Mouse (Mus musculus) heart, adult 2 months (tissue): ENCODE data around the gene Cdc26. TPM values are rescaled to one million over a fixed set of nuclear protein-coding genes. Genes with fewer than 3 reads are reported as not detected.

Experiments
- DNase-seq, 2 experiments: peaks; one replicate each; pipeline ENCODE4 v3.0.0; 2021
- H3K27ac ChIP-seq: fragments of 200-600 bp; 2 replicates; pipeline ENCODE4 v1.8.1; 2022
- H3K27me3 ChIP-seq: fragments of 200-500 bp; 2 replicates; pipeline ENCODE4 v1.6.1; 2012; ENCODE audit warnings: mild to moderate bottlenecking, low read length, inconsistent platforms, mixed read lengths; ENCODE audit not compliant: control insufficient read depth, insufficient read depth
- H3K36me3 ChIP-seq: fragments of 200-500 bp; 2 replicates; pipeline ENCODE4 v1.6.1; 2012; ENCODE audit warnings: low read length, inconsistent platforms; ENCODE audit not compliant: control insufficient read depth, insufficient read depth
- H3K4me1 ChIP-seq: fragments of 200-500 bp; 2 replicates; pipeline ENCODE4 v1.6.1; 2011; ENCODE audit warnings: low read length; ENCODE audit not compliant: control insufficient read depth, insufficient read depth
- H3K4me3 ChIP-seq: fragments of 200-600 bp; 2 replicates; pipeline ENCODE4 v1.8.1; 2022
- H3K79me2 ChIP-seq: fragments of 200-500 bp; replicated peaks from 2 replicates; pipeline ENCODE4 v1.6.1; 2012; ENCODE audit warnings: mild to moderate bottlenecking, inconsistent platforms, low read length, moderate library complexity, mixed read lengths; ENCODE audit not compliant: control insufficient read depth, insufficient read depth
- H3K9ac ChIP-seq: fragments of 200-500 bp; 2 replicates; pipeline ENCODE4 v1.6.1; 2012; ENCODE audit warnings: low read depth, mild to moderate bottlenecking, control low read depth, inconsistent platforms, low read length, mixed read lengths
- CTCF ChIP-seq: fragments of 200-600 bp; IDR thresholded peaks from 2 replicates; pipeline ENCODE4 v1.8.1; 2022; ENCODE audit warnings: antibody characterized with exemption, mild to moderate bottlenecking, moderate library complexity
- EP300 ChIP-seq: fragments of 200-500 bp; IDR thresholded peaks from 2 replicates; pipeline ENCODE4 v1.6.1; 2011; ENCODE audit warnings: low read depth, low read length, control low read depth; ENCODE audit not compliant: insufficient read depth
- POLR2A ChIP-seq: fragments of 200-500 bp; IDR thresholded peaks from 2 replicates; pipeline ENCODE4 v1.6.1; 2011; ENCODE audit warnings: mild to moderate bottlenecking, low read depth, low read length, control low read depth; ENCODE audit not compliant: insufficient read depth
- WGBS: fragments of 180-500 bp; shearing (Covaris S2); methylation state at CpG from one replicate; pipeline ENCODE4 v1.1.7; 2018; 5-methylcytosine and 5-hydroxymethylcytosine counted together
- intact Hi-C: fragments of 180-260 bp; cut with DNase I; formaldehyde crosslinking; loops from one replicate; pipeline ENCODE4 v1.15.1; 2025
- polyA plus RNA-seq: library from polyadenylated mRNA; depleted of rRNA; stranded (reverse); fragments of >200 nt; gene quantifications from 2 replicates; pipeline ENCODE4 v1.2.3, GENCODE M21; 2012
- total RNA-seq, 2 experiments: library from RNA; stranded (reverse); gene quantifications; 2 replicates each; pipeline ENCODE4 v1.2.3; 2021

The Cdc26 gene
- total and polyA plus RNA-seq, 3 experiments = 23.8 to 47.7 (median 44.6) TPM

DNA sequence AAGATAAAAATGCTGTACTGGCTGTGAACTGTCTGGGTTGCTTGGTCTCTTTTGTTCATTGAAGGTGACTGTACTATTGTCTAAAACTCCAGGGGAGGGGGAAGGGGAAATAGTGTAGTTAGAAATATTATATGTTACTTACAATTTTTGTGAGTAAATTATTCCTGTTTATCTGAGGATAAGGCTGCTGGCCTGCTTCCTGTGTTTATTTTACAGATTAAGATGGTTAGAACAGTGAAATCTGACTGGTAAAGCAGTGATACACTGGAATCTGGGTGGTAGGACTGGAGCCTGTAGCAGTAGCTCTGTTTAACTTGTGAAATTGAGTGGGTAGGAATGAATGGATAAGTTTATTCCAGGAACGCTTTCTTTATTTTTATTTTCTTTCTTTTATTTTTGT is 46.4 kb downstream of the Cdc26 start:
- intact Hi-C loops = loop anchor here (5.0 kb wide), 1 partner anchor 155 kb away; the partner anchor contains the start of gene Alad

GRCm38 (mm10) chr4:62361571-62361970 is 46.9 kb downstream of the Cdc26 start:
- no peak for TF ChIP-seq CTCF
- peaks cover 2% of the 10 kb centered on the region for H3K79me2 ChIP-seq
- H3K36me3 ChIP-seq = peaks cover 8% of the 10 kb centered on the region
- no peak overlapping the region; the same call in 1 of the 2 replicates for H3K27ac ChIP-seq
- H3K4me3 ChIP-seq = peak overlapping the region; percentile 96
- 9% methylated on average over 6 of the region's 6 CpGs for WGBS
- H3K9ac ChIP-seq = no peak overlapping the region; the same call in 1 of the 2 replicates
- no peaks in the 10 kb centered on the region for H3K27me3 ChIP-seq
- intact Hi-C loops = loop anchor here (5.0 kb wide), 1 partner anchor 156 kb away; the partner anchor contains the start of gene Alad
- DNase-seq = no peak
- H3K4me1 ChIP-seq = peaks cover 2% of the 10 kb centered on the region; the same call in 1 of the 2 replicates

More for the DNA sequence above, 46.4 kb downstream of the Cdc26 start:
- H3K79me2 ChIP-seq = peaks cover 2% of the 10 kb centered on the region
- H3K27ac ChIP-seq = no peak overlapping the region; the same call in 1 of the 2 replicates
- DNase-seq = no peak
- H3K27me3 ChIP-seq = no peaks in the 10 kb centered on the region
- no peak for TF ChIP-seq POLR2A
- TF ChIP-seq CTCF = no peak
- no peak for TF ChIP-seq EP300
- 58% methylated on average over 1 of the region's 1 CpGs for WGBS
- no peak overlapping the region for H3K9ac ChIP-seq
- 0 out of 2 replicates have a peak overlapping the region, but pooled peaks have one; percentile 2 for H3K4me3 ChIP-seq
- H3K36me3 ChIP-seq = peaks cover 8% of the 10 kb centered on the region
- H3K4me1 ChIP-seq = peaks cover 2% of the 10 kb centered on the region; the same call in 1 of the 2 replicates

DNA sequence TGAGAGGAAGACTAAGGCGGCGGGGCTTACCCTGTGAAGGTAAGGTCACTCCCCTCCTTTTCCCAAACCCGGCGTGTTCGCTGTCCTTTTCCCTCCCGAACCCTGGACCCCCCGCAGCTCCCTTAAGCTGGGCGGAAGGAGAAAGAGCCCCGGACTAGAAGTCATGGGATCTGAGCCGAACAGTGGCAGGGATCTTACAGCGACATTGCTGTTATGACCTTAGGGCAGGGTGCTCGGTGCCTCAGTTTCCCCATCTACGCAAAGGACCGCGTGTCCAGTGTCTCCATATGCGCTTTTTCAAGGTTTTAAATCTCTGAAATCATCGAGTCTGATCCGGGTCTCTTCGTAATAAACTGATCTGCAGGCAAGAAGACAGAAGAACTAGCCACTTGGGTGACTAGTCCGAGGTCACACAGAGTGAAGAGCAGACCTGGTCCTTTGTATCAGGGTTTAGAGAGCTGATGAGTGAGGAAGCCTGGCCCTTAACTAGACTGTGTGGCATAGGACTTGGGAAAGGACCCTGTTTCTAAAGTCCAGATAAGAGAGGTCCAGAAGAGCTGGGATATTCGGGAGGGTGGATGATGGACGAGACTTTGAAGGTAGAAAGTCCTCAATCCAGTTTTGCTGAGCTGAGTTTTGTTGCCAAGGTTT is 47.5 kb downstream of the Cdc26 start:
- H3K36me3 ChIP-seq = peaks cover 8% of the 10 kb centered on the region
- peak overlapping the region; percentile 96 for H3K4me3 ChIP-seq
- under 1% methylated on average over 22 of the region's 22 CpGs for WGBS
- H3K27me3 ChIP-seq = no peaks in the 10 kb centered on the region
- peak; percentile 7 to 19 for DNase-seq
- H3K27ac ChIP-seq = peak overlapping the region; percentile 80
- TF ChIP-seq CTCF = no peak
- H3K4me1 ChIP-seq = peaks cover 2% of the 10 kb centered on the region; the same call in 1 of the 2 replicates
- intact Hi-C loops = loop anchor here (5.0 kb wide), 1 partner anchor 156 kb away; the partner anchor contains the start of gene Alad
- H3K9ac ChIP-seq = peak overlapping the region; percentile 69
- H3K79me2 ChIP-seq = peaks cover 2% of the 10 kb centered on the region

- under 1% methylated on average over 51 of the region's 51 CpGs for WGBS
- intact Hi-C loops = loop anchor here (5.0 kb wide), 1 partner anchor 157 kb away; the partner anchor contains the start of gene Alad
- Histone ChIP-seq H3K4me1 (peaks cover 2% of the 10 kb centered on the region; the same call in 1 of the 2 replicates), H3K9ac (peak within 1 kb of the TSS; percentile 92), H3K79me2 (peaks cover 2% of the 10 kb centered on the region; the same call in 1 of the 2 replicates), H3K27me3 (no peaks in the 10 kb centered on the region), H3K36me3 (peaks cover 8% of the 10 kb centered on the region), H3K4me3 (peak within 1 kb of the TSS; percentile 96), H3K27ac (peak within 1 kb of the TSS; percentile 85)
- TF ChIP-seq CTCF = no peak
- peak; percentile 94 for TF ChIP-seq POLR2A
- TF ChIP-seq EP300 = peak; percentile 78; the same call in 1 of the 2 replicates
- peak; percentile 94 to 97 for DNase-seq
These were observed 48.2 kb downstream of the Cdc26 start, which contains the start of the genes Fkbp15 and Slc31a1 for GRCm38 (mm10) chr4:62360088-62360804. Fkbp15 (minus strand) TSS chr4:62360548. Slc31a1 (plus strand) TSS chr4:62360727.

DNA sequence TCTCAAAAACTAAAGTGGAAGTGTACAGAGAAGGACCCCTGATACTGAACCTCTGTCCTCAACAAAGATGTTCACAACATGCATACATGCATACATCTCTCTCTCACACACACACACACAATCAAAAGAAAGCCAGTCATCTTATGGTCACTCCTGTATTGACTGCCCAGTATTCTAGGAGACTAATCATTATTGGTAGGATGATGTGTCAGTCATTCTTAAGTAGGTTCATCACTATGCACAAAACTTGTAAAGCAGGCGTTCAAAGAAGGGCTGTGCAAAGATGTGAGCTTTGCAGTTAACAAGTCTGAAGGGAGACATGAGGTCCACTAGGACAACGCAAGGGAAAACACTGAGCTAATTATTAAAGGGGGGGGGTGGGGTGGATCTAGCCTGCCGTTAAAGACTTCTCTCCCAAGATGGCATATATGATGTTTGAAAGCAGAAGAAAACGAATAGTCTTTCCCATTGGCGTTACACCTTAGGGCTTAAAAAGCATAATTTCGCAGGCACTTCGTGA is 49.1 kb downstream of the Cdc26 start:
- WGBS = 35% methylated on average over 7 of the region's 7 CpGs
- Histone ChIP-seq H3K36me3 (peaks cover 8% of the 10 kb centered on the region), H3K4me3 (peak overlapping the region; percentile 96), H3K4me1 (peaks cover 2% of the 10 kb centered on the region; the same call in 1 of the 2 replicates), H3K27me3 (no peaks in the 10 kb centered on the region), H3K79me2 (peaks cover 2% of the 10 kb centered on the region; the same call in 1 of the 2 replicates), H3K27ac (peak overlapping the region; percentile 85; the same call in 1 of the 2 replicates), H3K9ac (peak overlapping the region; percentile 92)
- no peak for DNase-seq
- intact Hi-C loops = no loop called here
- no peak for TF ChIP-seq POLR2A
- no peak for TF ChIP-seq EP300
- TF ChIP-seq CTCF = no peak
